Mouse (Mus musculus) embryonic facial prominence, embryonic 11.5 days (tissue): ENCODE measurements at regions not wholly inside any gene's neighbourhood (a gene's known extent, or its start where the extent isn't known, plus 50 kb on each side); places are given as distances from the start of the nearest gene placed in this dataset.

Experiments used
- ATAC-seq: fragments of 200-750 bp; cut with Nextera tagmentation; replicated peaks from 2 replicates; pipeline ENCODE4 v1.8.0; 2017; ENCODE audit warnings: low read depth; ENCODE audit not compliant: insufficient number of reproducible peaks, low FRiP score, low TSS enrichment
- DNase-seq: peaks from one replicate; pipeline ENCODE4 v3.0.0-alpha.2; 2015; ENCODE audit warnings: low spot score
- H3K27ac ChIP-seq: fragments of 300-500 bp; sonication (generic); replicated peaks from 2 replicates; pipeline ENCODE4 v1.5.1; 2014; ENCODE audit warnings: mild to moderate bottlenecking, low read depth, low read length, control low read depth
- H3K27me3 ChIP-seq: fragments of 300-500 bp; sonication (generic); 2 replicates; pipeline ENCODE4 v1.6.1; 2014; ENCODE audit warnings: mild to moderate bottlenecking, low read length, moderate library complexity, mixed read lengths; ENCODE audit not compliant: control insufficient read depth, insufficient read depth
- H3K36me3 ChIP-seq: fragments of 300-500 bp; sonication (generic); replicated peaks from 2 replicates; pipeline ENCODE4 v1.6.1; 2014; ENCODE audit warnings: low read depth, mild to moderate bottlenecking, low read length, moderate library complexity, mixed read lengths; ENCODE audit not compliant: control insufficient read depth, insufficient read depth
- H3K4me1 ChIP-seq: fragments of 300-500 bp; sonication (generic); 2 replicates; pipeline ENCODE4 v1.6.1; 2014; ENCODE audit warnings: low read length, mixed read lengths; ENCODE audit not compliant: control insufficient read depth, insufficient read depth
- H3K4me2 ChIP-seq: fragments of 300-500 bp; sonication (generic); 2 replicates; pipeline ENCODE4 v1.6.1; 2014; ENCODE audit warnings: low read depth, mild to moderate bottlenecking, control low read depth, low read length, moderate library complexity
- H3K4me3 ChIP-seq: fragments of 300-500 bp; sonication (generic); 2 replicates; pipeline ENCODE4 v1.5.1; 2014; ENCODE audit warnings: low read depth, low read length, control low read depth
- H3K9ac ChIP-seq: fragments of 300-500 bp; sonication (generic); replicated peaks from 2 replicates; pipeline ENCODE4 v1.6.1; 2014; ENCODE audit warnings: mild to moderate bottlenecking, control low read depth, low read length
- H3K9me3 ChIP-seq: fragments of 300-500 bp; sonication (generic); replicated peaks from 2 replicates; pipeline ENCODE4 v1.6.1; 2016; ENCODE audit warnings: mild to moderate bottlenecking, low read length, inconsistent platforms, mixed read lengths; ENCODE audit not compliant: control insufficient read depth
- WGBS: fragments of 180-500 bp; shearing (Covaris S2); extraction: QIAGEN DNeasy Blood & Tissue Kit; methylation state at CpG from one replicate; pipeline ENCODE4 v1.1.7; 2014; 5-methylcytosine and 5-hydroxymethylcytosine counted together

DNA sequence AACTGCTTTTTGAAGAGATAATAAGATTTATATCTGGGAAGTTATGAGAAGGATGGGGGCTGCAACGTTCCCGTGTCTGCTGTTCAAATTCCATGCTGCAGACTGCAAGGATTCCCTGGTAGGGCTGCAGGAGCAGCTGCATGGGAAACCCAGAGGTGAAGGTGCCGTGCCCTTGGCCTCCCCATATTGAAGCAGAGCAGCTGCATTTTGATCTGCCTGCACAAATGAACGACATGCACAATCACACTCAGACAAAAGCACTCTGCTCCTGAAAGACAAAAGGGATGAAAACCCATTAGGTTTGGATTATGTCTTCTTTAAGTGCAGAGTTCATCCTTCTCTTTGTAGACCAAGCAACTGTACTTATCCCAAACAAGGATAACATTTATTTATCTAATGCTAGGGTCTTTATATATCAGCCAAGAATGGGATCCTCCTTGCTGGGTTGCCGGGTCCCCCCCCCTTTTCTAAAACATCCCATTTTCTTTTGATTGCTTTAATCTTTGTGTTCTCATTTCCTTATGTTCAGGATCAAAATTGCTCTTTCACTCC, 122.3 kb upstream of the Kcnh8 start:
- Histone ChIP-seq H3K27me3 (no peaks in the 10 kb centered on the region), H3K9me3 (no peaks in the 10 kb centered on the region), H3K4me1 (no peaks in the 10 kb centered on the region), H3K9ac (no peak overlapping the region), H3K4me2 (no peak overlapping the region), H3K27ac (no peak overlapping the region), H3K36me3 (no peaks in the 10 kb centered on the region), H3K4me3 (no peak overlapping the region)
- DNase-seq (no peak), ATAC-seq (no peak)
- WGBS = 56% methylated on average over 5 of the region's 5 CpGs

DNA sequence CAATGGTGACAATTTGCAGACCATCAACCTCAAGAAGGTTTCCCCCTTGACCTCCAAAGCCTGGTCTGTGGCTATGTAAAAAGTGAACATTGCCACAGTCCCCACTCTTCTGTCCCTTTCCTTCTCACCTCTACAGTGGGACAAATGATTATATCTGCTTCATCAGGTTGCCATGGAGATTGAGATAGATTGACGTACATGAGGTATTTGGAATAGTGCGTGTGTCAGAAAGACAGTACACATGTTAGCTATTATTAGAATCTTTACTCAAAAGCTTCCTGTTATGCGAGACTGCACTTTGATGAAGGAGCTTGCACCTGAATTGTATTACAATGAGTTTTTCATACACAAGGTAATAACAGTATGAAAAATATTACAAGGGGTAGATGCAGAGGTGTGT, 95.7 kb upstream of the Kcnh8 start:
- H3K9me3 ChIP-seq = no peaks in the 10 kb centered on the region
- no peaks in the 10 kb centered on the region for H3K27me3 ChIP-seq
- DNase-seq (no peak), ATAC-seq (no peak)
- 74% methylated on average over 3 of the region's 3 CpGs for WGBS
- no peak overlapping the region for H3K9ac ChIP-seq
- H3K27ac ChIP-seq = no peak overlapping the region
- H3K36me3 ChIP-seq = no peaks in the 10 kb centered on the region
- H3K4me3 ChIP-seq = no peak overlapping the region
- no peak overlapping the region for H3K4me2 ChIP-seq
- H3K4me1 ChIP-seq = no peaks in the 10 kb centered on the region

- Histone ChIP-seq H3K27ac (no peak overlapping the region), H3K27me3 (no peaks in the 10 kb centered on the region), H3K36me3 (no peaks in the 10 kb centered on the region), H3K4me1 (no peaks in the 10 kb centered on the region), H3K9ac (no peak overlapping the region), H3K4me3 (no peak overlapping the region), H3K4me2 (no peak overlapping the region), H3K9me3 (no peaks in the 10 kb centered on the region)
- no peak for DNase-seq
- no peak for ATAC-seq
Observed at GRCm38 (mm10) chr17:52530260-52530659, 72.2 kb upstream of the Kcnh8 start.
